Mouse (Mus musculus): ENCODE measurements around the gene Olfr767.
"Not testable (repeated sequence)": the region's sequence is repeated elsewhere in the genome, so short reads cannot be mapped to it uniquely, and the experiment has no call there.

Olfr767 gene

DNA sequence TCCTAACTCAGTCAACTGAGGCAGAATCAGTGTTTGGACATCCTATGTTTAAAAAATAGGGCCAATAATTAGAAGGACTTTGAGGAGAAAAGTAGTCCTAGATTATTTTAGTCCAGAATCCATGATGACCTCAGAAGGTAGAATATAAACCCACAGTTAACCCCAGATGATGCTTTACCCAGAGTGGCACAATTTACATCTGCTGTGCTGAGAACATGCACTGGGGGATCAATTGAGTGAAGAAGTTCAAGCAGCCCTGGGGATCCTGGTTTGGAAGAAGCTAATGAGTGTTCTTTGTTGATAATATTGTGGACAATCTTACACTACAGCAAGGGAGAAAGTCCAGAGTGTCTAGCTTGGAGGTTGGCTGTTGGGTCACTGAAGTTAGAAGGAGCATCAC lies at the start of gene Olfr767:
Olfr767 (minus strand) TSS at position 101 of the 400 bp plus-strand sequence.
- DNase-seq = not testable (repeated sequence)

DNA sequence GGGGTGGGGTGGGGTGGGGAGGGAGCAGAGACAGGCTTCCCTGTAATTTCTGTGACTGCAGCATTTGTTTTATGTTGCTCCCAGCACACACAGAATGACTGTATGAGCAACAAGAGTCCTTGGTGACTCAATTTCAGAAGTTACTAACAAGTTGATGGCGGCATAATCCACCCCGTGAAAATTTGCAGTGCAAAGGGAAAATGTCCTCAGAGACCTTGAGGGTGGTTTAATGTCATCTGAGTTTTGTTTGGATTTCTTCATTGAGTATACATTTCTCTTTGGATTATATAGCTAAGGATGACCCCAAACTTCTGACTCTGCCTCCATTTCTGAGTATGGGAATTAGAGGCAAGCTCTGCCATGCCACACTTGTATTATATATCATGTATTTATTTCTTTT lies 35.1 kb upstream of the Olfr767 start, which contains the start of gene Olfr769:
Olfr769 (minus strand) TSS at position 101 of the 400 bp plus-strand sequence.
- no peak for DNase-seq

- DNase-seq = no peak
These were observed 32.4 kb upstream of the Olfr767 start for GRCm38 (mm10) chr10:129115146-129115545.

- no peak for DNase-seq
These were observed 18.5 kb upstream of the Olfr767 start for GRCm38 (mm10) chr10:129101231-129101630.

DNA sequence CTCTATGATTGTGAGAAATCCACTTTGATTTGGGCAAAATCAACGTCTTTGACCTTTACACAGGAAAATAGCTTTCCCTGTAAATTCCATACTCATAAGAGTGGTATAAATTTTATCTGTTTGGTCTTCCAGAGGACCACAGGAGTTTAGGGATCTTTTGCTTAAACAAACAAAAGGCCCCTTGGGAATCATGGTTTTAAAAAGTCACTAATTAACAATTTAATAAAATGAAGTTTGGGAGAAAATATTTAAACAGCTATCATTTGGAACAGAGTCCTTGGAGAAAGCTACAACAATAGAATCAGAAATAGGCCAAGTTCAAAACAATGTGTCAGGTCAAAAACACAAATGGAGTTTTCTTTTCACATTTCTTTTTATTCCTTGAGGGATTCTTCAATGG lies 16.6 kb upstream of the Olfr767 start, which contains the start of gene Olfr768:
Olfr768 (minus strand) TSS at position 101 of the 400 bp plus-strand sequence.
- no peak for DNase-seq

DNA sequence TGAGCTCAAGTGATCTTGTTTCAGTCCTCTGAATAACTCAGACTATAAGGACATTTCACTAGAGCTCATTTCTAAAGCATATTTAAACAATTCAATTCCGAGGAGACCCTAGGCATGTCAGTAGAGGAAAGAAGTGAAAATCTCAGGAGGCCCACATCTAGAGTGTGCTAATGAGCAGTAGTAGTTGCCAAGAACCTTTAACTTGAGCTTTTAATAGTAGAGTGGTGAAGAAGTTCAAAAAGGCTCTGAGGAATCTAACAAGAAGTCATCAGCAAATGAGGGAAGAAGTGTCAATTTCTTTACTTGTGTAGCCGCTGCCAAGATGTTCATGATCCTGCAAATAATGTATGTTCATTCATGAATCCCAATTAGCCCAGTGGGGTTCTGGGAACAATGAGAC lies 13.8 kb downstream of the Olfr767 start, which contains the start of gene Olfr766-ps1:
Olfr766-ps1 (minus strand) TSS at position 101 of the 400 bp plus-strand sequence.
- no peak for DNase-seq

GRCm38 (mm10) chr10:129049898-129050297 lies 32.8 kb downstream of the Olfr767 start, which contains the start of gene Olfr765:
Olfr765 (minus strand) TSS chr10:129049998.
- DNase-seq = not testable (repeated sequence)

GRCm38 (mm10) chr10:129039796-129040195 lies 42.9 kb downstream of the Olfr767 start, which contains the start of gene Olfr764-ps1:
Olfr764-ps1 (minus strand) TSS chr10:129039896.
- DNase-seq = no peak

DNA sequence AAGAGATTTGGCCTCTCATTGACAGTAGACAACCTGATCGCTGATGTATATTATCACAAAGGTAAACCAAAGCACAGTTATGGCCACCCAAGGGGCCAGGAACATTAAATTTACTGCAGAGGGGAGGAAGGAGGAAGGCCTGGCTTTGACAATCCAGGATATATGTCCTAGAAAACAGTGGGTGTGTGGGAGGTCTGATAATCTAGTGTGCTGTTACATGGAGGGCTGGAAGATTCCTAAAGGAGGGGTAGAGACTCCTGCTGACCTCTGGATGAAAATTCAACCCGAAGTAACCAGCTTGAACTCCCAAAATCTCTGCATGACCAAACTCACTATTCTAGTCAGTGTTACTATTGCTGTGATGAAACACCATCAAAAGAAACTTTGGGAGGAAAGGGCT lies 54.4 kb downstream of the Olfr767 start:
- DNase-seq = no peak

GRCm38 (mm10) chr10:129026018-129026662 lies 56.6 kb downstream of the Olfr767 start:
- peak; percentile 60 for DNase-seq
